Mouse (Mus musculus): Measurements from ENCODE around the gene Nat8f4. TPM values are rescaled to one million over a fixed set of nuclear protein-coding genes. Genes with fewer than 3 reads are reported as not detected.
"Not testable (repeated sequence)": the region's sequence is repeated elsewhere in the genome, so short reads cannot be mapped to it uniquely, and the experiment has no call there.

Nat8f4 gene
- polyA plus RNA-seq, 1 experiment from 2014 or later, result 4.1 TPM

- H3K9ac ChIP-seq (replicated peaks; ENCODE audit: low read length), result peak overlapping the region; percentile 61
- peak overlapping the region; percentile 66 for H3K4me2 ChIP-seq (ENCODE audit: low read depth, low read length)
- H3K4me1 ChIP-seq (ENCODE audit: control insufficient read depth, insufficient read depth, low read length), result no peaks in the 10 kb centered on the region
- 0 out of 2 replicates have a peak overlapping the region, but pooled peaks have one; percentile 31 for H3K27ac ChIP-seq (replicated peaks; ENCODE audit: low read depth, low read length)
- H3K36me3 ChIP-seq (replicated peaks; ENCODE audit: control insufficient read depth, insufficient read depth, low read depth, low read length), result no peaks in the 10 kb centered on the region
- H3K9me3 ChIP-seq (replicated peaks; ENCODE audit: control insufficient read depth, low read length), result no peaks in the 10 kb centered on the region
- WGBS, result 5% methylated on average over 11 of the region's 11 CpGs
- peak overlapping the region; percentile 52 for H3K4me3 ChIP-seq (ENCODE audit: low read depth, low read length)
- DNase-seq (ENCODE audit: low spot score), result no peak
- ATAC-seq (replicated peaks; ENCODE audit: insufficient number of reproducible peaks, low FRiP score, low TSS enrichment, low read depth), result no peak; the same call in 1 of the 2 replicates
- H3K27me3 ChIP-seq (ENCODE audit: control insufficient read depth, insufficient read depth, low read length), result no peaks in the 10 kb centered on the region
Observed at GRCm38 (mm10) chr6:85915141-85915538, 10.5 kb upstream of the Nat8f4 start.

GRCm38 (mm10) chr6:85911587-85911986 lies 6.9 kb upstream of the Nat8f4 start, which contains the start of gene Tprkb:
Tprkb (plus strand) TSS chr6:85911865.
- Histone ChIP-seq H3K36me3 (replicated peaks; ENCODE audit: control insufficient read depth, insufficient read depth, low read depth, low read length) (no peaks in the 10 kb centered on the region), H3K4me1 (ENCODE audit: control insufficient read depth, insufficient read depth, low read length) (no peaks in the 10 kb centered on the region), H3K4me2 (ENCODE audit: low read depth, low read length) (no peak within 1 kb of the TSS), H3K4me3 (ENCODE audit: low read depth, low read length) (no peak within 1 kb of the TSS), H3K27me3 (ENCODE audit: control insufficient read depth, insufficient read depth, low read length) (no peaks in the 10 kb centered on the region), H3K9me3 (replicated peaks; ENCODE audit: control insufficient read depth, low read length) (no peaks in the 10 kb centered on the region), H3K27ac (replicated peaks; ENCODE audit: low read depth, low read length) (no peak within 1 kb of the TSS), H3K9ac (replicated peaks; ENCODE audit: low read length) (no peak within 1 kb of the TSS)
- DNase-seq (ENCODE audit: low spot score), result no peak
- WGBS, result 87% methylated on average over 3 of the region's 3 CpGs
- no peak for ATAC-seq (replicated peaks; ENCODE audit: insufficient number of reproducible peaks, low FRiP score, low TSS enrichment, low read depth)

- 100% methylated on average over 1 of the region's 1 CpGs for WGBS
- Histone ChIP-seq H3K4me3 (ENCODE audit: low read depth, low read length) (no peak overlapping the region), H3K9me3 (replicated peaks; ENCODE audit: control insufficient read depth, low read length) (no peaks in the 10 kb centered on the region), H3K27me3 (ENCODE audit: control insufficient read depth, insufficient read depth, low read length) (no peaks in the 10 kb centered on the region), H3K9ac (replicated peaks; ENCODE audit: low read length) (no peak overlapping the region), H3K4me2 (ENCODE audit: low read depth, low read length) (no peak overlapping the region), H3K27ac (replicated peaks; ENCODE audit: low read depth, low read length) (no peak overlapping the region), H3K36me3 (replicated peaks; ENCODE audit: control insufficient read depth, insufficient read depth, low read depth, low read length) (no peaks in the 10 kb centered on the region), H3K4me1 (ENCODE audit: control insufficient read depth, insufficient read depth, low read length) (no peaks in the 10 kb centered on the region)
- DNase-seq (ENCODE audit: low spot score) (no peak), ATAC-seq (replicated peaks; ENCODE audit: insufficient number of reproducible peaks, low FRiP score, low TSS enrichment, low read depth) (no peak)
Observed at GRCm38 (mm10) chr6:85909704-85910103, 5.0 kb upstream of the Nat8f4 start.

GRCm38 (mm10) chr6:85908341-85908740 lies 3.7 kb upstream of the Nat8f4 start:
- H3K4me2 ChIP-seq (ENCODE audit: low read depth, low read length), result no peak overlapping the region
- H3K9ac ChIP-seq (replicated peaks; ENCODE audit: low read length), result no peak overlapping the region
- 72% methylated on average over 3 of the region's 3 CpGs for WGBS
- no peaks in the 10 kb centered on the region for H3K9me3 ChIP-seq (replicated peaks; ENCODE audit: control insufficient read depth, low read length)
- H3K4me3 ChIP-seq (ENCODE audit: low read depth, low read length), result no peak overlapping the region
- no peak for ATAC-seq (replicated peaks; ENCODE audit: insufficient number of reproducible peaks, low FRiP score, low TSS enrichment, low read depth)
- no peaks in the 10 kb centered on the region for H3K4me1 ChIP-seq (ENCODE audit: control insufficient read depth, insufficient read depth, low read length)
- DNase-seq (ENCODE audit: low spot score), result no peak
- no peaks in the 10 kb centered on the region for H3K27me3 ChIP-seq (ENCODE audit: control insufficient read depth, insufficient read depth, low read length)
- H3K27ac ChIP-seq (replicated peaks; ENCODE audit: low read depth, low read length), result no peak overlapping the region
- no peaks in the 10 kb centered on the region for H3K36me3 ChIP-seq (replicated peaks; ENCODE audit: control insufficient read depth, insufficient read depth, low read depth, low read length)

GRCm38 (mm10) chr6:85906911-85907351 lies 2.2 kb upstream of the Nat8f4 start:
- H3K4me1 ChIP-seq (ENCODE audit: control insufficient read depth, insufficient read depth, low read length); DNase-seq (ENCODE audit: low spot score); H3K27me3 ChIP-seq (ENCODE audit: control insufficient read depth, insufficient read depth, low read length); ATAC-seq (replicated peaks; ENCODE audit: insufficient number of reproducible peaks, low FRiP score, low TSS enrichment, low read depth); H3K27ac ChIP-seq (replicated peaks; ENCODE audit: low read depth, low read length); H3K4me2 ChIP-seq (ENCODE audit: low read depth, low read length); H3K9ac ChIP-seq (replicated peaks; ENCODE audit: low read length); H3K4me3 ChIP-seq (ENCODE audit: low read depth, low read length); H3K9me3 ChIP-seq (replicated peaks; ENCODE audit: control insufficient read depth, low read length); H3K36me3 ChIP-seq (replicated peaks; ENCODE audit: control insufficient read depth, insufficient read depth, low read depth, low read length): not testable (repeated sequence)
- 69% methylated on average over 2 of the region's 2 CpGs for WGBS

- no peaks in the 10 kb centered on the region for H3K4me1 ChIP-seq (ENCODE audit: control insufficient read depth, insufficient read depth, low read length)
- no peaks in the 10 kb centered on the region for H3K36me3 ChIP-seq (replicated peaks; ENCODE audit: control insufficient read depth, insufficient read depth, low read depth, low read length)
- no peak overlapping the region for H3K9ac ChIP-seq (replicated peaks; ENCODE audit: low read length)
- H3K4me3 ChIP-seq (ENCODE audit: low read depth, low read length), result no peak overlapping the region
- ATAC-seq (replicated peaks; ENCODE audit: insufficient number of reproducible peaks, low FRiP score, low TSS enrichment, low read depth) (no peak), DNase-seq (ENCODE audit: low spot score) (no peak)
- 89% methylated on average over 2 of the region's 2 CpGs for WGBS
- H3K27me3 ChIP-seq (ENCODE audit: control insufficient read depth, insufficient read depth, low read length), result no peaks in the 10 kb centered on the region
- H3K9me3 ChIP-seq (replicated peaks; ENCODE audit: control insufficient read depth, low read length), result no peaks in the 10 kb centered on the region
- H3K27ac ChIP-seq (replicated peaks; ENCODE audit: low read depth, low read length), result no peak overlapping the region
- no peak overlapping the region for H3K4me2 ChIP-seq (ENCODE audit: low read depth, low read length)
Observed at GRCm38 (mm10) chr6:85902303-85902702, 2.4 kb downstream of the Nat8f4 start.

- H3K4me3 ChIP-seq (ENCODE audit: low read depth, low read length); H3K4me2 ChIP-seq (ENCODE audit: low read depth, low read length); H3K36me3 ChIP-seq (replicated peaks; ENCODE audit: control insufficient read depth, insufficient read depth, low read depth, low read length); DNase-seq (ENCODE audit: low spot score); H3K27me3 ChIP-seq (ENCODE audit: control insufficient read depth, insufficient read depth, low read length); H3K9ac ChIP-seq (replicated peaks; ENCODE audit: low read length); ATAC-seq (replicated peaks; ENCODE audit: insufficient number of reproducible peaks, low FRiP score, low TSS enrichment, low read depth); H3K9me3 ChIP-seq (replicated peaks; ENCODE audit: control insufficient read depth, low read length); H3K4me1 ChIP-seq (ENCODE audit: control insufficient read depth, insufficient read depth, low read length); H3K27ac ChIP-seq (replicated peaks; ENCODE audit: low read depth, low read length): not testable (repeated sequence)
- 80% methylated on average over 7 of the region's 8 CpGs for WGBS
Observed at GRCm38 (mm10) chr6:85898596-85899475, 5.8 kb downstream of the Nat8f4 start.

GRCm38 (mm10) chr6:85895061-85895648 lies 9.5 kb downstream of the Nat8f4 start:
- H3K4me2 ChIP-seq (ENCODE audit: low read depth, low read length); H3K27me3 ChIP-seq (ENCODE audit: control insufficient read depth, insufficient read depth, low read length); H3K27ac ChIP-seq (replicated peaks; ENCODE audit: low read depth, low read length); DNase-seq (ENCODE audit: low spot score); ATAC-seq (replicated peaks; ENCODE audit: insufficient number of reproducible peaks, low FRiP score, low TSS enrichment, low read depth); H3K4me3 ChIP-seq (ENCODE audit: low read depth, low read length); H3K9me3 ChIP-seq (replicated peaks; ENCODE audit: control insufficient read depth, low read length); H3K36me3 ChIP-seq (replicated peaks; ENCODE audit: control insufficient read depth, insufficient read depth, low read depth, low read length); H3K4me1 ChIP-seq (ENCODE audit: control insufficient read depth, insufficient read depth, low read length); H3K9ac ChIP-seq (replicated peaks; ENCODE audit: low read length): not testable (repeated sequence)
- WGBS, result 69% methylated on average over 25 of the region's 25 CpGs
